Mouse (Mus musculus) heart, adult 2 months (tissue): Measurements from ENCODE around the gene Tcaim.

Experiments
- CTCF ChIP-seq: fragments of 200-600 bp; IDR thresholded peaks from 2 replicates; pipeline ENCODE4 v1.8.1; 2022; ENCODE audit warnings: antibody characterized with exemption, mild to moderate bottlenecking, moderate library complexity
- EP300 ChIP-seq: fragments of 200-500 bp; IDR thresholded peaks from 2 replicates; pipeline ENCODE4 v1.6.1; 2011; ENCODE audit warnings: low read depth, low read length, control low read depth; ENCODE audit not compliant: insufficient read depth
- POLR2A ChIP-seq: fragments of 200-500 bp; IDR thresholded peaks from 2 replicates; pipeline ENCODE4 v1.6.1; 2011; ENCODE audit warnings: mild to moderate bottlenecking, low read depth, low read length, control low read depth; ENCODE audit not compliant: insufficient read depth

DNA sequence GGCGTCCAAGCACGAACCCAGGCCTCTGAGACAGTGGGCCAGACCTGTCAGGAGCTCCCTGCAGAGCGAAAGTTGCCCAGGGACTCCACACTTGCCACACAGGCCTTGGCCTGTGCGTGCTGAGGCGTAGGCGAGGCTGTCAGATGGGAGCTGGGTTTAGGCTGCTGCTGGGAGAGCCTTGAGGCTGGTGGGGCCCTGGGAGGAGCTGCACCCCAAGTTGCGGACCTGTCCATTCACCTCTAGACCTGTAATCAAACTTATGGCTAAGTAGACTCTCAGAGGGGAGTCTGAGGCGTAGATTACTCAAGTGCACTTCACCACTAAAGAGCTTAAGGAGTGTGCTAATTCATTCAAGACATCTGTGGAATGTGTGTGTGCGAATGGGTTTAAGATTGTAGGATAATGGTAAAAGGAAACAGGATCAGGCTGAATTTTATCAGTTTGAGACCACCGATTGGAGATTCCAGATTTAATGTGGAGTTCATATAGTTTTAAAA is 554 bp downstream of the Tcaim start:
- TF ChIP-seq EP300: no peak
- TF ChIP-seq CTCF: no peak
- peak; percentile 30 for TF ChIP-seq POLR2A
